Mouse (Mus musculus): ENCODE measurements around the gene Opn3.
A peak's percentile ranks its signal among the peaks of the same experiment; 100 is the strongest.

Opn3 gene

GRCm38 (mm10) chr1:175648615-175649014, 44.0 kb downstream of the Opn3 start:
- DNase-seq (ENCODE audit: low spot score), result no peak

GRCm38 (mm10) chr1:175646952-175647351, 45.6 kb downstream of the Opn3 start:
- DNase-seq (ENCODE audit: low spot score), result no peak

GRCm38 (mm10) chr1:175643496-175644265, 48.9 kb downstream of the Opn3 start:
- no peak for DNase-seq (ENCODE audit: low spot score)

- DNase-seq (ENCODE audit: low spot score), result no peak
These were observed 52.0 kb downstream of the Opn3 start for GRCm38 (mm10) chr1:175640435-175641150.

- no peak for DNase-seq (ENCODE audit: low spot score)
These were observed 53.5 kb downstream of the Opn3 start for GRCm38 (mm10) chr1:175639072-175639471.

GRCm38 (mm10) chr1:175637677-175638076, 54.9 kb downstream of the Opn3 start:
- no peak for DNase-seq (ENCODE audit: low spot score)

- no peak for DNase-seq (ENCODE audit: low spot score)
These were observed 60.1 kb downstream of the Opn3 start for GRCm38 (mm10) chr1:175632470-175632869.

- DNase-seq (ENCODE audit: low spot score), result no peak
These were observed 60.8 kb downstream of the Opn3 start for GRCm38 (mm10) chr1:175631721-175632221.

- DNase-seq (ENCODE audit: low spot score), result no peak
These were observed 61.5 kb downstream of the Opn3 start for GRCm38 (mm10) chr1:175631080-175631479.

- no peak for DNase-seq (ENCODE audit: low spot score)
These were observed 62.2 kb downstream of the Opn3 start for GRCm38 (mm10) chr1:175630345-175630744.

GRCm38 (mm10) chr1:175629248-175629647, 63.3 kb downstream of the Opn3 start:
- no peak for DNase-seq (ENCODE audit: low spot score)

- DNase-seq (ENCODE audit: low spot score), result peak; percentile 70
These were observed 66.4 kb downstream of the Opn3 start for GRCm38 (mm10) chr1:175625990-175626692.

GRCm38 (mm10) chr1:175625257-175625879, 67.2 kb downstream of the Opn3 start, which contains the start of gene Fh1:
TSS of gene Fh1 (minus strand) at chr1:175625635.
- DNase-seq (ENCODE audit: low spot score), result peak; percentile 98

- no peak for DNase-seq (ENCODE audit: low spot score)
These were observed 68.9 kb downstream of the Opn3 start for GRCm38 (mm10) chr1:175623656-175624055.

- DNase-seq (ENCODE audit: low spot score), result no peak
These were observed 72.7 kb downstream of the Opn3 start, which contains the start of gene Kmo for GRCm38 (mm10) chr1:175619814-175620431. TSS of gene Kmo (plus strand) at chr1:175620381.

GRCm38 (mm10) chr1:175614992-175615391, 77.6 kb downstream of the Opn3 start:
- no peak for DNase-seq (ENCODE audit: low spot score)
